Mouse (Mus musculus) forebrain, embryonic 16.5 days (tissue): ENCODE measurements at regions not wholly inside any gene's neighbourhood (a gene's known extent, or its start where the extent isn't known, plus 50 kb on each side); places are given as distances from the start of the nearest gene placed in this dataset.

Experiments
- ATAC-seq: fragments of 200-750 bp; cut with Nextera tagmentation; 2 replicates; pipeline ENCODE4 v1.8.0; 2017; ENCODE audit warnings: mild to moderate bottlenecking, moderate library complexity
- H3K27ac ChIP-seq: fragments of 300-500 bp; sonication (generic); 2 replicates; pipeline ENCODE4 v1.5.1; 2014; ENCODE audit warnings: low read length, control low read depth
- H3K27me3 ChIP-seq: fragments of 300-500 bp; sonication (generic); replicated peaks from 2 replicates; pipeline ENCODE4 v1.6.1; 2014; ENCODE audit warnings: low read length; ENCODE audit not compliant: control insufficient read depth, insufficient read depth
- H3K36me3 ChIP-seq: fragments of 300-500 bp; sonication (generic); 2 replicates; pipeline ENCODE4 v1.6.1; 2014; ENCODE audit not compliant: control insufficient read depth, insufficient read depth
- H3K4me1 ChIP-seq: fragments of 300-500 bp; sonication (generic); replicated peaks from 2 replicates; pipeline ENCODE4 v1.6.1; 2014; ENCODE audit warnings: low read length; ENCODE audit not compliant: control insufficient read depth, insufficient read depth
- H3K4me2 ChIP-seq: fragments of 300-500 bp; sonication (generic); 2 replicates; pipeline ENCODE4 v1.6.1; 2014; ENCODE audit warnings: mild to moderate bottlenecking, low read length, control low read depth
- H3K4me3 ChIP-seq: fragments of 300-500 bp; sonication (generic); replicated peaks from 2 replicates; pipeline ENCODE4 v1.5.1; 2014; ENCODE audit warnings: mild to moderate bottlenecking, low read length, control low read depth
- H3K9ac ChIP-seq: fragments of 300-500 bp; sonication (generic); replicated peaks from 2 replicates; pipeline ENCODE4 v1.6.1; 2014; ENCODE audit warnings: low read depth, low read length, control low read depth
- H3K9me3 ChIP-seq: fragments of 300-500 bp; sonication (generic); 2 replicates; pipeline ENCODE4 v1.6.1; 2016; ENCODE audit warnings: low read length; ENCODE audit not compliant: control insufficient read depth
- WGBS: fragments of 180-500 bp; shearing (Covaris S2); extraction: QIAGEN DNeasy Blood & Tissue Kit; methylation state at CpG from one replicate; pipeline ENCODE4 v1.1.7; 2014; 5-methylcytosine and 5-hydroxymethylcytosine counted together

DNA sequence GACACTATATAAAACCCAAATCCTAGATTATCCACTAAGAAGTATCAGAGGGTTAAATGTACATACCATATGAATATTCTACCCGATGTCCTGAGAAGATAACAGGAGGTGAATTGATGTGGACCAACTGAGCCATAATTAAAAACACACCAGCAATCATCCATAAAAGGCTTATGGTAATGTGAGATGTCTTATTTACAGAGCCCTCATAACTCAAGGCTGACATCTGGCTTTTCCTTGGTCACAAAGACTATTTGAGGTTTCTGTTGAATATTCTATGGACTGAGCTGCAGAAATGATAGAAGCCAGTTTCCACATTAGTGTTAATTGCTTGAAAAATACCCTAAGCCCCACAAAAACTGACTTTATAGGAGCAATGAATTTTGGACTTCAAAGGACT is 198.1 kb upstream of the Gm8871 start:
- H3K4me2 ChIP-seq = no peak overlapping the region
- H3K36me3 ChIP-seq = no peaks in the 10 kb centered on the region
- 67% methylated on average over 1 of the region's 1 CpGs for WGBS
- no peak overlapping the region for H3K4me3 ChIP-seq
- no peak overlapping the region for H3K9ac ChIP-seq
- no peak overlapping the region for H3K27ac ChIP-seq
- ATAC-seq = no peak
- H3K27me3 ChIP-seq = no peaks in the 10 kb centered on the region
- no peaks in the 10 kb centered on the region for H3K4me1 ChIP-seq
- no peaks in the 10 kb centered on the region for H3K9me3 ChIP-seq

DNA sequence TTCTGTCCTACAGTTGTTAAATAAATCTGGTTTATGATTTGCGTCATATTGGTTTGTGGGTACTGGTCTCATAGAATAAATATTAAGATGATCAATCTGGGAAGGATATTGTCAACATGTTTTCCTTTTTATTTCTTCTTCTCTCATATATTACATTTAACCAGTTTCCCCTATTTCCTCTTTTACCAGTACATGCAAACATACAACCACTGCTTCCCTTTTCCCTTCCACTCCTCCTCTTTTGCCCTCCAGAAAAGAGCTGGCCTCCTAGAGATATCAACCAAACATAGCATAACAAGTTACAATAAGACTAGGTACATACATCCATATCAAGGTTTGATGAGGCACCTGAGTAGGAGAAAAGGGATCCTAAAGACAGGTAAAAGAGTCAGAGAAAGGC is 180.1 kb upstream of the Gm8871 start:
- H3K9ac ChIP-seq = no peak overlapping the region
- H3K4me1 ChIP-seq = no peaks in the 10 kb centered on the region
- H3K27ac ChIP-seq = no peak overlapping the region
- no peak for ATAC-seq
- H3K36me3 ChIP-seq = no peaks in the 10 kb centered on the region
- no peaks in the 10 kb centered on the region for H3K9me3 ChIP-seq
- WGBS = 89% methylated on average over 1 of the region's 1 CpGs
- H3K27me3 ChIP-seq = no peaks in the 10 kb centered on the region
- no peak overlapping the region for H3K4me2 ChIP-seq
- H3K4me3 ChIP-seq = no peak overlapping the region
